Mouse (Mus musculus) heart, postnatal 10 days (tissue): ENCODE results near the gene Dner. TPM values are rescaled to one million over a fixed set of nuclear protein-coding genes. Genes with fewer than 3 reads are reported as not detected.

Source experiments
- DNase-seq, 2 experiments: peaks; one replicate each; pipeline ENCODE4 v3.0.0; 2021
- intact Hi-C: fragments of 180-260 bp; cut with DNase I; formaldehyde crosslinking; loops from one replicate; pipeline ENCODE4 v1.15.1; 2025
- total RNA-seq, 2 experiments: library from RNA; stranded (reverse); gene quantifications; 2 replicates each; pipeline ENCODE4 v1.2.3; 2021

Gene Dner
- total RNA-seq, 2 experiments from 2014 or later: 0.25 to 0.31 TPM

- intact Hi-C loops: no loop called here
- no peak for DNase-seq
Measured at GRCm38 (mm10) chr1:84552005-84552404, 144.0 kb downstream of the Dner start.

- intact Hi-C loops: no loop called here
- DNase-seq: peak in 1 of 2 experiments; percentile 5
Measured at GRCm38 (mm10) chr1:84550065-84550368, 146.0 kb downstream of the Dner start.

GRCm38 (mm10) chr1:84549367-84550064 lies 146.5 kb downstream of the Dner start:
- DNase-seq: no peak
- intact Hi-C loops: no loop called here

- intact Hi-C loops: no loop called here
- no peak for DNase-seq
Measured at GRCm38 (mm10) chr1:84536069-84536468, 160.0 kb downstream of the Dner start.

GRCm38 (mm10) chr1:84525514-84525913 lies 170.5 kb downstream of the Dner start:
- peak in 1 of 2 experiments; percentile 10 for DNase-seq
- intact Hi-C loops: no loop called here

GRCm38 (mm10) chr1:84524413-84524812 lies 171.6 kb downstream of the Dner start:
- intact Hi-C loops: no loop called here
- DNase-seq: no peak

GRCm38 (mm10) chr1:84522963-84523280 lies 173.1 kb downstream of the Dner start:
- peak; percentile 35 to 43 for DNase-seq
- intact Hi-C loops: no loop called here

- no peak for DNase-seq
- intact Hi-C loops: no loop called here
Measured at GRCm38 (mm10) chr1:84522256-84522962, 173.6 kb downstream of the Dner start.

- peak; percentile 56 to 57 for DNase-seq
- intact Hi-C loops: no loop called here
Measured at GRCm38 (mm10) chr1:84518347-84518746, 177.7 kb downstream of the Dner start.

- no peak for DNase-seq
- intact Hi-C loops: no loop called here
Measured at GRCm38 (mm10) chr1:84513201-84513600, 182.8 kb downstream of the Dner start.

GRCm38 (mm10) chr1:84508510-84508909 lies 187.5 kb downstream of the Dner start:
- DNase-seq: no peak
- intact Hi-C loops: no loop called here

GRCm38 (mm10) chr1:84507568-84507967 lies 188.5 kb downstream of the Dner start:
- intact Hi-C loops: no loop called here
- no peak for DNase-seq

GRCm38 (mm10) chr1:84506984-84507546 lies 189.0 kb downstream of the Dner start:
- intact Hi-C loops: no loop called here
- DNase-seq: peak; percentile 19 to 37

GRCm38 (mm10) chr1:84500673-84501072 lies 195.3 kb downstream of the Dner start:
- no peak for DNase-seq

GRCm38 (mm10) chr1:84491732-84492131 lies 204.3 kb downstream of the Dner start:
- no peak for DNase-seq
- intact Hi-C loops: no loop called here

More at GRCm38 (mm10) chr1:84500673-84501072, 195.3 kb downstream of the Dner start:
- intact Hi-C loops: no loop called here

GRCm38 (mm10) chr1:84488546-84488945 lies 207.5 kb downstream of the Dner start:
- intact Hi-C loops: no loop called here
- no peak for DNase-seq

- intact Hi-C loops: no loop called here
- no peak for DNase-seq
Measured at GRCm38 (mm10) chr1:84485066-84485465, 211.0 kb downstream of the Dner start.

- intact Hi-C loops: no loop called here
Measured at GRCm38 (mm10) chr1:84484577-84484976, 211.4 kb downstream of the Dner start.

GRCm38 (mm10) chr1:84479976-84480375 lies 216.0 kb downstream of the Dner start:
- no peak for DNase-seq
- intact Hi-C loops: no loop called here

More at GRCm38 (mm10) chr1:84484577-84484976, 211.4 kb downstream of the Dner start:
- no peak for DNase-seq

- intact Hi-C loops: no loop called here
- no peak for DNase-seq
Measured at GRCm38 (mm10) chr1:84474274-84474673, 221.7 kb downstream of the Dner start.

GRCm38 (mm10) chr1:84472260-84472659 lies 223.8 kb downstream of the Dner start:
- intact Hi-C loops: no loop called here
- DNase-seq: no peak

GRCm38 (mm10) chr1:84470342-84470741 lies 225.7 kb downstream of the Dner start:
- intact Hi-C loops: no loop called here
- peak in 1 of 2 experiments; percentile 10 for DNase-seq
